Mouse (Mus musculus): ENCODE data around the gene Pi4ka. TPM values are rescaled to one million over a fixed set of nuclear protein-coding genes. Genes with fewer than 3 reads are reported as not detected.

Pi4ka gene
- polyA plus RNA-seq, 1 experiment from 2014 or later = 51.0 TPM

DNA sequence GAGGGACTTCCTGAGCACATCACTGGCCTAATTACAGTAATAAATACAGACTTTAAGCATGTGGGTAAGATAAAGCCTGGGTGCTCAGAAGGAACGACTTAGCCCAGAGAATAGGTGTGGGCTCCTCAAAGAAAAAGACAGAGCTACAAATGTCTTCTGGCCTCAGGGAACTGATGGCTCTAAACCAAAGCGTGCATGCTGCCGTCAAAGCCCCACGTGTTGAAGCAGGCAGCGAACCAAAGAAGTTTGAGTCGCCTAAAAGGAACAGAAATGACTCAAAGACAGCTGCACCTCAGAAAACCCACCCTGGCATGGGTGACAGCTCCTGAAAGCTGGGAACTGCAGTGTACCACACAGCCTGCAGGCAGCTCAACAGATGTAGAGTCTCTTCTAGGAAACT lies 134.3 kb downstream of the Pi4ka start:
- no peak for DNase-seq (ENCODE audit: low spot score)
- Histone ChIP-seq H3K9ac (ENCODE audit: low read length) (no peak overlapping the region), H3K9me3 (replicated peaks; ENCODE audit: control insufficient read depth, low read length) (peaks cover 4% of the 10 kb centered on the region), H3K36me3 (ENCODE audit: control insufficient read depth, insufficient read depth, low read length) (no peaks in the 10 kb centered on the region), H3K4me3 (ENCODE audit: low read depth, low read length) (no peak overlapping the region), H3K27me3 (replicated peaks; ENCODE audit: control insufficient read depth, insufficient read depth, low read length) (peaks cover 4% of the 10 kb centered on the region), H3K4me2 (ENCODE audit: low read length) (no peak overlapping the region), H3K27ac (ENCODE audit: low read depth, low read length) (no peak overlapping the region), H3K4me1 (ENCODE audit: control insufficient read depth, insufficient read depth, low read length) (peaks cover 6% of the 10 kb centered on the region)
- no peak for ATAC-seq
- 77% methylated on average over 6 of the region's 6 CpGs for WGBS

GRCm38 (mm10) chr16:17271124-17271523 lies 135.0 kb downstream of the Pi4ka start:
- no peaks in the 10 kb centered on the region for H3K27me3 ChIP-seq (replicated peaks; ENCODE audit: control insufficient read depth, insufficient read depth, low read length)
- no peak overlapping the region for H3K9ac ChIP-seq (ENCODE audit: low read length)
- ATAC-seq (no peak), DNase-seq (ENCODE audit: low spot score) (no peak)
- no peak overlapping the region for H3K4me2 ChIP-seq (ENCODE audit: low read length)
- H3K4me1 ChIP-seq (ENCODE audit: control insufficient read depth, insufficient read depth, low read length) = no peaks in the 10 kb centered on the region
- H3K36me3 ChIP-seq (ENCODE audit: control insufficient read depth, insufficient read depth, low read length) = no peaks in the 10 kb centered on the region
- 69% methylated on average over 4 of the region's 4 CpGs for WGBS
- H3K9me3 ChIP-seq (replicated peaks; ENCODE audit: control insufficient read depth, low read length) = peaks cover 4% of the 10 kb centered on the region
- H3K27ac ChIP-seq (ENCODE audit: low read depth, low read length) = no peak overlapping the region
- H3K4me3 ChIP-seq (ENCODE audit: low read depth, low read length) = no peak overlapping the region

GRCm38 (mm10) chr16:17269872-17270271 lies 136.2 kb downstream of the Pi4ka start:
- no peaks in the 10 kb centered on the region for H3K27me3 ChIP-seq (replicated peaks; ENCODE audit: control insufficient read depth, insufficient read depth, low read length)

DNA sequence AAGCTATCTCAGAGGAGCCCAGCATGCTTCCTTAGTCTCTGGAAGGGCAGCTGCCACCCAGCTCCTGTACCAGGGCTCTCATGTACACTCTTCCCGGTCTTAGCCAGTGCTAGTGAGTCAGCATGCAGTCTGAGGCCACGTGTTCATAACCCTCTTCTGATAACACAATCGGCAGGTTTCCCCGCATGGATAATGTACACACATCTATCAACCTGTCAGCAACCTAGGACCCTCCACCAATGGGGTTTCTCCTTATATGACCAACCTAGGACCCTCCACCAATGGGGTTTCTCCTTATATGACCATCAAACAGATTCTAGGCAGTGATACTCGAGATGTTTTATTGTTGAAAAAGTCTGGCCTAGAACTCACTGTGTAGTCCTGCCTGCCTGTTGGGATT lies 138.2 kb downstream of the Pi4ka start:
- WGBS = 80% methylated on average over 5 of the region's 5 CpGs
- Histone ChIP-seq H3K27ac (ENCODE audit: low read depth, low read length) (no peak overlapping the region), H3K4me1 (ENCODE audit: control insufficient read depth, insufficient read depth, low read length) (no peaks in the 10 kb centered on the region), H3K9me3 (replicated peaks; ENCODE audit: control insufficient read depth, low read length) (peaks cover 4% of the 10 kb centered on the region), H3K27me3 (replicated peaks; ENCODE audit: control insufficient read depth, insufficient read depth, low read length) (no peaks in the 10 kb centered on the region), H3K4me3 (ENCODE audit: low read depth, low read length) (no peak overlapping the region), H3K36me3 (ENCODE audit: control insufficient read depth, insufficient read depth, low read length) (no peaks in the 10 kb centered on the region), H3K9ac (ENCODE audit: low read length) (no peak overlapping the region), H3K4me2 (ENCODE audit: low read length) (no peak overlapping the region)
- DNase-seq (ENCODE audit: low spot score) (no peak), ATAC-seq (no peak)

More at GRCm38 (mm10) chr16:17269872-17270271, 136.2 kb downstream of the Pi4ka start:
- Histone ChIP-seq H3K27ac (ENCODE audit: low read depth, low read length) (no peak overlapping the region), H3K4me2 (ENCODE audit: low read length) (no peak overlapping the region), H3K9me3 (replicated peaks; ENCODE audit: control insufficient read depth, low read length) (peaks cover 4% of the 10 kb centered on the region), H3K4me3 (ENCODE audit: low read depth, low read length) (no peak overlapping the region), H3K4me1 (ENCODE audit: control insufficient read depth, insufficient read depth, low read length) (no peaks in the 10 kb centered on the region), H3K36me3 (ENCODE audit: control insufficient read depth, insufficient read depth, low read length) (no peaks in the 10 kb centered on the region), H3K9ac (ENCODE audit: low read length) (no peak overlapping the region)
- ATAC-seq (no peak), DNase-seq (ENCODE audit: low spot score) (no peak)
- WGBS = 91% methylated on average over 5 of the region's 5 CpGs

DNA sequence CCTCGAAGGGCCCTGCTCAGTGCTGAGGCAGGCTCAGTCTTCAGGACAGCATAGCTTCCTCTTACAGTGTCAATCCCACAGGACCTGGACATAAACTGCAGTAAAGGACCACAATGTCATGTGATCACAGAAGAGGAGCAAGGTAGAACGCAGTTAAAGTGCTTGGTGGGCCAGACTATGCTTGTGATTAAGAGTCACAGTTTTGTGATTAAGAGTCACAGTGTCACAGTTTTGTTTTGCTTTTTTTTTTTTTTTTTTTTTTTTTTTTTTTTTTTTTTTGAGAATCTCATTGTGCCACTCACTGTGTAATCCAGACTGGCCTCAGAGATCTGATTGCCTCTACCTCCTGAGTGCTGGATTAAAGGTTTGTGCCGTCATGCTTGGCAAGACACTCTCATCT lies 140.0 kb downstream of the Pi4ka start:
- ATAC-seq (no peak), DNase-seq (ENCODE audit: low spot score) (no peak)
- Histone ChIP-seq H3K27ac (ENCODE audit: low read depth, low read length) (no peak overlapping the region), H3K4me1 (ENCODE audit: control insufficient read depth, insufficient read depth, low read length) (no peaks in the 10 kb centered on the region), H3K9me3 (replicated peaks; ENCODE audit: control insufficient read depth, low read length) (peaks cover 4% of the 10 kb centered on the region), H3K4me3 (ENCODE audit: low read depth, low read length) (no peak overlapping the region), H3K27me3 (replicated peaks; ENCODE audit: control insufficient read depth, insufficient read depth, low read length) (no peaks in the 10 kb centered on the region), H3K4me2 (ENCODE audit: low read length) (no peak overlapping the region), H3K36me3 (ENCODE audit: control insufficient read depth, insufficient read depth, low read length) (peaks cover 12% of the 10 kb centered on the region; the same call in 1 of the 2 replicates), H3K9ac (ENCODE audit: low read length) (no peak overlapping the region)
- WGBS = 71% methylated on average over 3 of the region's 3 CpGs

DNA sequence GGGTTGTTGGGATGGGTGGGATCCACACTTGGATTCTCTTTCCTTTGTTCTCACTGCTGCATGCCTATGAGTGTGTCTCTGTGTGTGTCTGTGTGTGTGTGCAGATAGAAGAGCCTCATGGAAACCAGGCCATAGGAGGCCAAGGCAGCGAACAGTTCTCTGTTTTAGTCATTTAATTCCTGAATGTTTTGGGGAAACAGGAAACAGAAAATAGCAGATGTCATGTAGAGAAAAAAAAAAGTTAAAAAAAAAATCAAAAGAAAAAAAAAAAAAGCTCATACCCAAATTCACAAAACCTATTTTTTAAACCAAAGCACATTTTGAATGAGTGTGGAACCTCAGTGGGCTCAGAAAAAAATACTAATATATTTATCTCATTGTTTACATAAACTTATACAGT lies 144.8 kb downstream of the Pi4ka start:
- H3K27ac ChIP-seq (ENCODE audit: low read depth, low read length) = no peak overlapping the region
- 100% methylated on average over 1 of the region's 1 CpGs for WGBS
- H3K4me3 ChIP-seq (ENCODE audit: low read depth, low read length) = no peak overlapping the region
- no peaks in the 10 kb centered on the region for H3K9me3 ChIP-seq (replicated peaks; ENCODE audit: control insufficient read depth, low read length)
- H3K27me3 ChIP-seq (replicated peaks; ENCODE audit: control insufficient read depth, insufficient read depth, low read length) = no peaks in the 10 kb centered on the region
- ATAC-seq (no peak), DNase-seq (ENCODE audit: low spot score) (no peak)
- H3K4me1 ChIP-seq (ENCODE audit: control insufficient read depth, insufficient read depth, low read length) = no peaks in the 10 kb centered on the region
- no peak overlapping the region for H3K9ac ChIP-seq (ENCODE audit: low read length)
- H3K36me3 ChIP-seq (ENCODE audit: control insufficient read depth, insufficient read depth, low read length) = peaks cover 50% of the 10 kb centered on the region
- no peak overlapping the region for H3K4me2 ChIP-seq (ENCODE audit: low read length)

GRCm38 (mm10) chr16:17258917-17259316 lies 147.2 kb downstream of the Pi4ka start:
- Histone ChIP-seq H3K27ac (ENCODE audit: low read depth, low read length) (no peak overlapping the region), H3K4me2 (ENCODE audit: low read length) (no peak overlapping the region), H3K27me3 (replicated peaks; ENCODE audit: control insufficient read depth, insufficient read depth, low read length) (no peaks in the 10 kb centered on the region), H3K4me1 (ENCODE audit: control insufficient read depth, insufficient read depth, low read length) (peaks cover 4% of the 10 kb centered on the region), H3K36me3 (ENCODE audit: control insufficient read depth, insufficient read depth, low read length) (peaks cover 62% of the 10 kb centered on the region), H3K9me3 (replicated peaks; ENCODE audit: control insufficient read depth, low read length) (no peaks in the 10 kb centered on the region), H3K9ac (ENCODE audit: low read length) (no peak overlapping the region), H3K4me3 (ENCODE audit: low read depth, low read length) (no peak overlapping the region)
- 97% methylated on average over 12 of the region's 12 CpGs for WGBS
- ATAC-seq (no peak), DNase-seq (ENCODE audit: low spot score) (no peak)

DNA sequence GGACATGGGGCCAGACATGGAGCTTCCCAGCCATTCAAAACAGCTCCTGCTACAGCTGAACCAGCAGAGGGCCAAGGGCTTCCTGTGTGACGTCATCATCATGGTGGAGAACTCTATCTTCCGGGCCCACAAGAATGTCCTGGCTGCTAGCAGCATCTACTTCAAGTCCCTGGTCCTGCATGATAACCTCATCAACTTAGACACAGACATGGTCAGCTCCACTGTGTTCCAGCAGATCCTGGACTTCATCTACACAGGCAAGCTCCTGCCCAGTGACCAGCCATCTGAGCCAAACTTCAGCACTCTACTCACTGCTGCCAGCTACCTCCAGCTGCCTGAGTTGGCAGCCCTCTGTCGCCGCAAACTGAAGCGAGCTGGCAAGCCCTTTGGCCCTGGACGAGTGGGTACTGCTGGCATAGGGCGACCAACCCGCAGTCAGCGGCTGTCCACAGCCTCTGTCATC lies 148.7 kb downstream of the Pi4ka start:
- Histone ChIP-seq H3K4me2 (ENCODE audit: low read length) (no peak overlapping the region), H3K4me1 (ENCODE audit: control insufficient read depth, insufficient read depth, low read length) (peaks cover 19% of the 10 kb centered on the region), H3K27me3 (replicated peaks; ENCODE audit: control insufficient read depth, insufficient read depth, low read length) (no peaks in the 10 kb centered on the region), H3K9me3 (replicated peaks; ENCODE audit: control insufficient read depth, low read length) (no peaks in the 10 kb centered on the region), H3K36me3 (ENCODE audit: control insufficient read depth, insufficient read depth, low read length) (peaks cover 61% of the 10 kb centered on the region), H3K27ac (ENCODE audit: low read depth, low read length) (no peak overlapping the region), H3K4me3 (ENCODE audit: low read depth, low read length) (no peak overlapping the region), H3K9ac (ENCODE audit: low read length) (no peak overlapping the region)
- ATAC-seq (no peak), DNase-seq (ENCODE audit: low spot score) (no peak)
- 95% methylated on average over 9 of the region's 9 CpGs for WGBS

- H3K27me3 ChIP-seq (replicated peaks; ENCODE audit: control insufficient read depth, insufficient read depth, low read length) = no peaks in the 10 kb centered on the region
- DNase-seq (ENCODE audit: low spot score) (no peak), ATAC-seq (no peak)
- H3K4me2 ChIP-seq (ENCODE audit: low read length) = no peak overlapping the region
- H3K27ac ChIP-seq (ENCODE audit: low read depth, low read length) = no peak overlapping the region
- peaks cover 45% of the 10 kb centered on the region for H3K36me3 ChIP-seq (ENCODE audit: control insufficient read depth, insufficient read depth, low read length)
- no peak overlapping the region for H3K9ac ChIP-seq (ENCODE audit: low read length)
- 88% methylated on average over 2 of the region's 2 CpGs for WGBS
- peaks cover 34% of the 10 kb centered on the region for H3K4me1 ChIP-seq (ENCODE audit: control insufficient read depth, insufficient read depth, low read length)
- H3K9me3 ChIP-seq (replicated peaks; ENCODE audit: control insufficient read depth, low read length) = no peaks in the 10 kb centered on the region
- no peak overlapping the region for H3K4me3 ChIP-seq (ENCODE audit: low read depth, low read length)
These were observed 150.8 kb downstream of the Pi4ka start for GRCm38 (mm10) chr16:17255270-17255669.
